Mouse (Mus musculus) midbrain, embryonic 16.5 days (tissue): ENCODE results near the gene Bnipl. TPM values are rescaled to one million over a fixed set of nuclear protein-coding genes. Genes with fewer than 3 reads are reported as not detected.

Source experiments
- ATAC-seq: fragments of 200-750 bp; cut with Nextera tagmentation; 2 replicates; pipeline ENCODE4 v1.8.0; 2017; ENCODE audit warnings: moderate TSS enrichment
- H3K27ac ChIP-seq: fragments of 300-500 bp; sonication (generic); 2 replicates; pipeline ENCODE4 v1.5.1; 2014; ENCODE audit warnings: mild to moderate bottlenecking, low read length, mixed read lengths
- H3K27me3 ChIP-seq: fragments of 300-500 bp; sonication (generic); 2 replicates; pipeline ENCODE4 v1.6.1; 2014; ENCODE audit warnings: low read depth, low read length, mixed read lengths; ENCODE audit not compliant: control insufficient read depth, insufficient read depth
- H3K36me3 ChIP-seq: fragments of 300-500 bp; sonication (generic); 2 replicates; pipeline ENCODE4 v1.6.1; 2014; ENCODE audit warnings: mild to moderate bottlenecking, low read length, moderate library complexity, mixed read lengths; ENCODE audit not compliant: control insufficient read depth, insufficient read depth
- H3K4me1 ChIP-seq: fragments of 300-500 bp; sonication (generic); 2 replicates; pipeline ENCODE4 v1.6.1; 2014; ENCODE audit warnings: mild to moderate bottlenecking, low read length, mixed read lengths; ENCODE audit not compliant: control insufficient read depth, insufficient read depth
- H3K4me2 ChIP-seq: fragments of 300-500 bp; sonication (generic); 2 replicates; pipeline ENCODE4 v1.6.1; 2014; ENCODE audit warnings: mild to moderate bottlenecking, low read length, mixed read lengths
- H3K4me3 ChIP-seq: fragments of 300-500 bp; sonication (generic); 2 replicates; pipeline ENCODE4 v1.5.1; 2014; ENCODE audit warnings: low read depth, mild to moderate bottlenecking, low read length, moderate library complexity, mixed read lengths
- H3K9ac ChIP-seq: fragments of 300-500 bp; sonication (generic); 2 replicates; pipeline ENCODE4 v1.6.1; 2014; ENCODE audit warnings: low read depth, low read length, mixed read lengths
- H3K9me3 ChIP-seq: fragments of 300-500 bp; sonication (generic); replicated peaks from 2 replicates; pipeline ENCODE4 v1.6.1; 2014; ENCODE audit warnings: mild to moderate bottlenecking, low read length, mixed read lengths; ENCODE audit not compliant: control insufficient read depth, poor library complexity, severe bottlenecking
- WGBS: fragments of 180-500 bp; shearing (Covaris S2); extraction: QIAGEN DNeasy Blood & Tissue Kit; methylation state at CpG from one replicate; pipeline ENCODE4 v1.1.7; 2014; 5-methylcytosine and 5-hydroxymethylcytosine counted together
- polyA plus RNA-seq: library from polyadenylated mRNA; unstranded; fragments of >200 nt; fragmentation: Nextera tagmentation; extraction: Ambion mirVana; gene quantifications from 2 replicates; pipeline ENCODE4 v1.2.1, GENCODE M21; 2015

Bnipl gene
- polyA plus RNA-seq, 1 experiment from 2014 or later = not detected

GRCm38 (mm10) chr3:95235386-95236301 is 15.3 kb downstream of the Bnipl start:
- no peak overlapping the region for H3K27ac ChIP-seq
- WGBS = 81% methylated on average over 23 of the region's 23 CpGs
- H3K36me3 ChIP-seq = peaks cover 50% of the 10 kb centered on the region
- H3K9ac ChIP-seq = no peak overlapping the region
- H3K4me3 ChIP-seq = no peak overlapping the region
- H3K4me2 ChIP-seq = no peak overlapping the region
- H3K4me1 ChIP-seq = peaks cover 8% of the 10 kb centered on the region
- H3K27me3 ChIP-seq = no peaks in the 10 kb centered on the region
- H3K9me3 ChIP-seq = no peaks in the 10 kb centered on the region
- no peak for ATAC-seq

GRCm38 (mm10) chr3:95233303-95233980 is 17.6 kb downstream of the Bnipl start:
- no peak overlapping the region for H3K27ac ChIP-seq
- ATAC-seq = no peak
- H3K9me3 ChIP-seq = no peaks in the 10 kb centered on the region
- H3K27me3 ChIP-seq = no peaks in the 10 kb centered on the region
- H3K36me3 ChIP-seq = peaks cover 50% of the 10 kb centered on the region
- no peak overlapping the region for H3K4me2 ChIP-seq
- H3K9ac ChIP-seq = no peak overlapping the region
- no peak overlapping the region for H3K4me3 ChIP-seq
- WGBS = 76% methylated on average over 16 of the region's 16 CpGs
- peaks cover 20% of the 10 kb centered on the region for H3K4me1 ChIP-seq

- Histone ChIP-seq H3K36me3 (peaks cover 49% of the 10 kb centered on the region), H3K4me3 (no peak overlapping the region)
These were observed 18.2 kb downstream of the Bnipl start for GRCm38 (mm10) chr3:95232771-95233170.

GRCm38 (mm10) chr3:95231298-95232221 is 19.4 kb downstream of the Bnipl start, which contains the start of gene Mllt11:
Mllt11 (minus strand) TSS chr3:95232171.
- H3K4me3 ChIP-seq = peak within 1 kb of the TSS; percentile 84; the same call in 1 of the 2 replicates
- peak within 1 kb of the TSS; percentile 89 for H3K4me2 ChIP-seq
- peaks cover 41% of the 10 kb centered on the region for H3K36me3 ChIP-seq
- 77% methylated on average over 13 of the region's 13 CpGs for WGBS
- H3K9me3 ChIP-seq = no peaks in the 10 kb centered on the region
- no peaks in the 10 kb centered on the region for H3K27me3 ChIP-seq
- peak within 1 kb of the TSS; percentile 98; the same call in 1 of the 2 replicates for H3K27ac ChIP-seq
- peaks cover 20% of the 10 kb centered on the region for H3K4me1 ChIP-seq
- peak within 1 kb of the TSS; percentile 17; the same call in 1 of the 2 replicates for H3K9ac ChIP-seq
- ATAC-seq = no peak

More at GRCm38 (mm10) chr3:95232771-95233170, 18.2 kb downstream of the Bnipl start:
- no peak for ATAC-seq
- Histone ChIP-seq H3K9me3 (no peaks in the 10 kb centered on the region), H3K9ac (no peak overlapping the region), H3K27me3 (no peaks in the 10 kb centered on the region), H3K4me2 (no peak overlapping the region), H3K27ac (no peak overlapping the region), H3K4me1 (peaks cover 20% of the 10 kb centered on the region)
- WGBS = 90% methylated on average over 7 of the region's 7 CpGs

- no peak for ATAC-seq
- H3K4me1 ChIP-seq = peaks cover 23% of the 10 kb centered on the region
- peaks cover 33% of the 10 kb centered on the region for H3K36me3 ChIP-seq
- peak overlapping the region; percentile 90 for H3K9ac ChIP-seq
- H3K27me3 ChIP-seq = no peaks in the 10 kb centered on the region
- no peaks in the 10 kb centered on the region for H3K9me3 ChIP-seq
- peak overlapping the region; percentile 89 for H3K4me2 ChIP-seq
- H3K4me3 ChIP-seq = peak overlapping the region; percentile 84
- peak overlapping the region; percentile 98 for H3K27ac ChIP-seq
- 19% methylated on average over 8 of the region's 8 CpGs for WGBS
These were observed 20.3 kb downstream of the Bnipl start for GRCm38 (mm10) chr3:95230495-95231297.

- H3K27ac ChIP-seq = peak overlapping the region; percentile 98
- H3K9me3 ChIP-seq = no peaks in the 10 kb centered on the region
- peak overlapping the region; percentile 90 for H3K9ac ChIP-seq
- H3K27me3 ChIP-seq = no peaks in the 10 kb centered on the region
- WGBS = 0% methylated on average over 13 of the region's 13 CpGs
- peak overlapping the region; percentile 89 for H3K4me2 ChIP-seq
- ATAC-seq = no peak
- peak overlapping the region; percentile 84 for H3K4me3 ChIP-seq
- peaks cover 30% of the 10 kb centered on the region for H3K36me3 ChIP-seq
- H3K4me1 ChIP-seq = peaks cover 30% of the 10 kb centered on the region
These were observed 21.1 kb downstream of the Bnipl start for GRCm38 (mm10) chr3:95229781-95230494.

- under 1% methylated on average over 43 of the region's 43 CpGs for WGBS
- no peak; the same call in 1 of the 2 replicates for ATAC-seq
- peaks cover 27% of the 10 kb centered on the region for H3K36me3 ChIP-seq
These were observed 21.9 kb downstream of the Bnipl start for GRCm38 (mm10) chr3:95228894-95229780.

More at GRCm38 (mm10) chr3:95228894-95229780, 21.9 kb downstream of the Bnipl start:
- Histone ChIP-seq H3K27me3 (no peaks in the 10 kb centered on the region), H3K4me2 (peak overlapping the region; percentile 89), H3K4me3 (peak overlapping the region; percentile 84), H3K27ac (peak overlapping the region; percentile 98), H3K9ac (peak overlapping the region; percentile 90), H3K4me1 (peaks cover 38% of the 10 kb centered on the region), H3K9me3 (no peaks in the 10 kb centered on the region)
